Mouse (Mus musculus) left cerebral cortex, adult 2 months (tissue): ENCODE measurements around the gene AB124611. TPM values are rescaled to one million over a fixed set of nuclear protein-coding genes. Genes with fewer than 3 reads are reported as not detected.

ENCODE experiments used
- DNase-seq, 2 experiments: peaks; one replicate each; pipeline ENCODE4 v3.0.0; 2021 to 2022; ENCODE audit warnings: low spot score in 2 of 2, mixed read lengths in 1 of 2; ENCODE audit errors: extremely low spot score in 1 of 2
- H3K27ac ChIP-seq: fragments of 200-600 bp; 2 replicates; pipeline ENCODE4 v1.8.1; 2022
- H3K4me3 ChIP-seq: fragments of 200-600 bp; 2 replicates; pipeline ENCODE4 v1.8.1; 2022
- CTCF ChIP-seq: fragments of 200-600 bp; IDR thresholded peaks from 2 replicates; pipeline ENCODE4 v1.8.1; 2022; ENCODE audit warnings: antibody characterized with exemption, mild to moderate bottlenecking, moderate library complexity
- intact Hi-C: fragments of 180-260 bp; cut with DNase I; formaldehyde crosslinking; loops from one replicate; pipeline ENCODE4 v1.15.1; 2025
- total RNA-seq, 2 experiments: library from RNA; stranded (reverse); gene quantifications; 2 replicates each; pipeline ENCODE4 v1.2.3; 2021

AB124611 gene
- total RNA-seq, 2 experiments from 2014 or later: 0.29 TPM; not detected in 1

DNA sequence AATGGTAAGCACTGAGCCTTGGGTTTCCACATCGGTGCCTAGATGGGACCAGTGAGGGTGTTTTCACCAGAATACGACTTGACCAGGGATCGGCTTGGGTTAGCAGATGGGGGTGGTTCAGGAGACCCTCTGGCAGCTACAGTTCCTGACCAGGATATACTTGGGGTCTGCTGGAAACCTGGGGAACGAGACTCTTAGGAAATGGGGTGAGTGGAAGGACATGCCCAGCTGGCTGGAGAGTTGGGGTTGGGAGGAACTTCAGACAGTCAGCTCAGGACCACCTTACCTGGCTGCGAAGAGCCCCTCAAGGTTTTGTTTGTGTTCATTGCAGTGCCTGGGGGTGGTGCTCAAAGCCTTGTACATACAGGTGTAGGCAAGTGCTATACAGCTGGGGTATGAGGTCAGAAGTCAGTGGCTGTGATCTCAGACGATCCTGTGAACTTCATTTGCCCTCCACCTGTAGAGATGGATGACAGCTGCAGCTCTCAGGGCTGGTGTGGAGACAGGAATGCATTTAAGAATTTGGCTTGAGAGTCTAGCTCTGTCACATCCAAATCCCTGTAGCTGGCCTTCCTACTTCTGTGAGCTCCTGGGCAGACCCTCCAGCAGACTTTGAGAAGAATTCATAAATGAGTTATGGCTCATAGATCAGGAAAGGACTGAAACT, 27.8 kb downstream of the AB124611 start:
- Histone ChIP-seq H3K27ac (no peak overlapping the region), H3K4me3 (no peak overlapping the region)
- no peak for TF ChIP-seq CTCF
- no peak for DNase-seq
- intact Hi-C loops: no loop called here

- H3K27ac ChIP-seq: no peak overlapping the region
- intact Hi-C loops: no loop called here
- TF ChIP-seq CTCF: no peak; the same call in 1 of the 2 replicates
Measured at GRCm38 (mm10) chr9:21555198-21555742, 29.3 kb downstream of the AB124611 start.

GRCm38 (mm10) chr9:21556996-21557395, 31.0 kb downstream of the AB124611 start:
- TF ChIP-seq CTCF: no peak
- no peak for DNase-seq
- H3K4me3 ChIP-seq: no peak overlapping the region
- intact Hi-C loops: no loop called here
- H3K27ac ChIP-seq: no peak overlapping the region

More at GRCm38 (mm10) chr9:21555198-21555742, 29.3 kb downstream of the AB124611 start:
- no peak overlapping the region for H3K4me3 ChIP-seq
- no peak for DNase-seq

GRCm38 (mm10) chr9:21557556-21557955, 31.6 kb downstream of the AB124611 start:
- Histone ChIP-seq H3K4me3 (no peak overlapping the region), H3K27ac (no peak overlapping the region)
- intact Hi-C loops: no loop called here
- TF ChIP-seq CTCF: no peak
- no peak for DNase-seq

GRCm38 (mm10) chr9:21558366-21558765, 32.4 kb downstream of the AB124611 start:
- TF ChIP-seq CTCF: no peak
- intact Hi-C loops: no loop called here
- DNase-seq: no peak
- no peak overlapping the region for H3K27ac ChIP-seq
- no peak overlapping the region for H3K4me3 ChIP-seq

DNA sequence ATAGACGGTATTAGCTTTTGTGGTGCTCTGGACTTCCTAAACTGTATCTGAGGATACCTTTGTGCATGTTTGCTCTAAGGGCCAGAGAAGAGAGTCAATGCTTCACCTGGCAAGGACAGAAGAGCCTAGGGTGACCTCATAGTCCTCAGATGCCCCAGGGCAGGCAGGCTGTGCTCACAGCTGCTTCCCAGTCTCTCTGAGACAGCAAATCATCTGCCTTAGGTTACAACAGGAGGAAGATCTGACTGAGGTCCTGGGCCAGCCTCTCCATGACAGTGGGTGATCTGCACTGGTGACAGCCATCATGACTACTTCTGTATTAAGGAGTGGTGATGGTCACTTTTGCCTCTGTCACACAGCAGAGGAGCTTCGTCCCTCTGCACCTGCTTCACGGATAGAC, 33.2 kb downstream of the AB124611 start:
- no peak for TF ChIP-seq CTCF
- intact Hi-C loops: no loop called here
- DNase-seq: no peak
- H3K27ac ChIP-seq: no peak overlapping the region
- H3K4me3 ChIP-seq: no peak overlapping the region

DNA sequence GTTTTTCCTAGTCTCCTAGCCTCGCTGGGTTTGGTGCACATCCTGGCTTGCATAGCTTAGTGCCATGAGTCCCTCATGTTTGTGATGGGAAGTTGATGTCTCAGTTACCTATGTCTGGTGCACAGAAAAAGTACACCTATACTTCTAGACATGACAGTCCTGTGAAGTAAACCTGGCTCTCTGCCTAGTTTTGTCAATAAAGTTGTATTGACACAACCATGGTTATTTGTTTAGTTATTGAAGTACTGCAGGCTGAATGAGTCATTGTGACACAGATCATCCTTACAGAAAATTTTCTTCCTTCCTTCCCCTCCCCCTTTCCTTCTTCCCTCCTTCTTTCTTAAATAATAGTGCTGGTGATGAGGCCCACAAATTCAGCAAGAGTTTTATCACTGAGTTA, 38.4 kb downstream of the AB124611 start:
- Histone ChIP-seq H3K27ac (no peak overlapping the region), H3K4me3 (no peak overlapping the region)
- DNase-seq: no peak
- intact Hi-C loops: no loop called here
- TF ChIP-seq CTCF: no peak

DNA sequence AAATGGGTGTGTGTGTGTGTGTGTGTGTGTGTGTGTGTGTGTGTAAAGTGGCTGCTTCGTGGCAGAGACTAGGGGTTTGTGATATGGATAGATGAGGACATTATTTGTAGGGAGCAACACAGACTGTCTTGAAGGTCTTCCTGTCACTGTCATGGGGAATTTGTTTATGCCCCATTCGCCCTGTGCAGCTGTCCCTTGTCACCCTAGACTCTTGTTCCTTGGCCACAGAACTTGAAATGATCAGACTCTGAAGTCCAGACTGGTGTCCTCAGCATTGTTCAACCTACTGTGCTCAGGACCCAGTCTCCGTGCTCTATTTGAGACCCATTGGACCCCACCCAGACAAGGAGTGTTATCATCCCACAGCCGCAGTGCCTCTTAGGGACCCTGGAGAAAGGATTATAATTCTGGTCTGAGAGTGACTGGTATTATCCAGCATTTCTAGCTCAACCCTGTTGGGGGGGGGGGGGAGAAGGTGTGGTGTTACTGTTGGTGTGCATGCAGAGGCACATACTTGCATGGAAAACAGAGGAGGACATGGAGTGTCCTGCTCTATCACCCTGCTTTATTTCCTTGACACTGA, 39.1 kb downstream of the AB124611 start:
- TF ChIP-seq CTCF: no peak
- DNase-seq: no peak
- H3K27ac ChIP-seq: no peak overlapping the region
- H3K4me3 ChIP-seq: no peak overlapping the region
- intact Hi-C loops: no loop called here

DNA sequence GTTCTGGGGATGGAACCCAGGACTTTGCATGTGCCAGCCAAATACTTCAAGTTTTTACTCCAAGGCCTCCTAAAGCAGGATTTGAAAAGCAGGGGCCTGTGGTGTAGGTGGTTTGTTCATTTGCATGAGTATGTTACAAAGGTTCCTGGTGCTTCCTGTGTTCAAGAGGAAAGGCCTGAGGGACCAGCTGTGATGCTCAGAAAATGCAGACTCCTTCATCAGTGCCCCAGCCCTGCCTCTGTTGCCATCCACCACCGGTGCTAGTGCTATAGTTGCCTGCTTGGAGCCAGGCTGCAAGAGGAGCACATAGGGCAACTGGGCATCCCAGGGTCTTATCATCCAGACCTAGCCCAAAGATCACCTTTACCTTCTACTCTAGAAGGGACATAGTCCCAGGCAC, 40.6 kb downstream of the AB124611 start:
- H3K27ac ChIP-seq: no peak overlapping the region; the same call in 1 of the 2 replicates
- intact Hi-C loops: no loop called here
- no peak for TF ChIP-seq CTCF
- no peak for DNase-seq
- no peak overlapping the region for H3K4me3 ChIP-seq

GRCm38 (mm10) chr9:21567051-21567450, 41.1 kb downstream of the AB124611 start:
- TF ChIP-seq CTCF: no peak
- intact Hi-C loops: no loop called here
- peak overlapping the region; percentile 28; the same call in 1 of the 2 replicates for H3K27ac ChIP-seq

GRCm38 (mm10) chr9:21568657-21569255, 42.8 kb downstream of the AB124611 start:
- TF ChIP-seq CTCF: no peak
- DNase-seq: no peak
- intact Hi-C loops: no loop called here

More at GRCm38 (mm10) chr9:21567051-21567450, 41.1 kb downstream of the AB124611 start:
- H3K4me3 ChIP-seq: no peak overlapping the region
- DNase-seq: no peak

DNA sequence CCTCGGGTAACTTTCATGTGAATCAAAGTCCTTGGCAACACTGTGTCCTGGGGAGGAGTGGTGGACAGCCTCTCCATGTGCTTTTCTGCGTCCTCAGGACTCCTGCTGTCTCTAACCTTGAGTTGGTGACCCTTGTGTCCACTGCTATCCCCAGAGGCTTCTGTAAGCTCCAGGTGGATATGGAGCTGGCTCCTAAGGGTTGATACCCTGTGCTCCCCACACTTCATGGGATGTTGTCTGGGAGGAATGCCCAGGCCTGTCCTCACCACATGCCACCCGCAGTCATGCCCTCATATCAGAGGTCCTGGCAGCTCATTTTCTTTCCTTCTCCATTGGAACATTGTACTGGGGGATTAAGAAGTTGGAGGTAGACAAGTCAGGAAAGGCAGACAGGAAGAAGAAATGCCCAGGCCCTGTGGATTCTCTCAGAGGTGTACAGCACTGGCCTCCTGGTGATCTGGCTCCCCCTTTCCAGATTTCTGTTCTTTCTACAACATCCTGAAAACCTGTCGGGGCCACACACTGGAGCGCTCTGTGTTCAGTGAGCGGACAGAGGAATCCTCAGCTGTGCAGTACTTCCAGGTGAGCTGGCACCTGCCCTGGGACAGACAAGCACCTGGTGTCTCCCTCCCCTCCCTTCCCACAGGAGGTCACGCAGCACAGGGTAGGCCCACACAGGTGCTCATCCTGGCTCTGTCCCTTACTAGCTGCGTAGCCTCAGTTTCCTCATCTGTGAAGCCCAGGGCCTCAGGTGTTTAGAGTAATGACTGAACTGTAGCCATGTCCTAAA, 48.2 kb downstream of the AB124611 start:
- intact Hi-C loops: no loop called here
- Histone ChIP-seq H3K27ac (no peak overlapping the region), H3K4me3 (no peak overlapping the region)
- no peak for DNase-seq
- TF ChIP-seq CTCF: no peak

More at GRCm38 (mm10) chr9:21568657-21569255, 42.8 kb downstream of the AB124611 start:
- no peak overlapping the region for H3K27ac ChIP-seq
- H3K4me3 ChIP-seq: no peak overlapping the region
